Mouse (Mus musculus) adrenal gland, postnatal 25 days (tissue): Measurements from ENCODE around the gene Fam131b. TPM values are rescaled to one million over a fixed set of nuclear protein-coding genes. Genes with fewer than 3 reads are reported as not detected.

Experiments used
- DNase-seq: peaks from one replicate; pipeline ENCODE4 v3.0.0; 2021; ENCODE audit warnings: mixed read lengths
- long read RNA-seq: library from polyadenylated mRNA; stranded (forward); transcript quantifications from one replicate; pipeline ENCODE4 v2.0.0, GENCODE M21; 2021
- total RNA-seq: library from RNA; stranded (reverse); gene quantifications from 2 replicates; pipeline ENCODE4 v1.2.3, GENCODE M21; 2021

The Fam131b gene
- total RNA-seq: 0.24 TPM in 1 of 2 replicates, not detected in the other
- long read RNA-seq: 0 reads

DNA sequence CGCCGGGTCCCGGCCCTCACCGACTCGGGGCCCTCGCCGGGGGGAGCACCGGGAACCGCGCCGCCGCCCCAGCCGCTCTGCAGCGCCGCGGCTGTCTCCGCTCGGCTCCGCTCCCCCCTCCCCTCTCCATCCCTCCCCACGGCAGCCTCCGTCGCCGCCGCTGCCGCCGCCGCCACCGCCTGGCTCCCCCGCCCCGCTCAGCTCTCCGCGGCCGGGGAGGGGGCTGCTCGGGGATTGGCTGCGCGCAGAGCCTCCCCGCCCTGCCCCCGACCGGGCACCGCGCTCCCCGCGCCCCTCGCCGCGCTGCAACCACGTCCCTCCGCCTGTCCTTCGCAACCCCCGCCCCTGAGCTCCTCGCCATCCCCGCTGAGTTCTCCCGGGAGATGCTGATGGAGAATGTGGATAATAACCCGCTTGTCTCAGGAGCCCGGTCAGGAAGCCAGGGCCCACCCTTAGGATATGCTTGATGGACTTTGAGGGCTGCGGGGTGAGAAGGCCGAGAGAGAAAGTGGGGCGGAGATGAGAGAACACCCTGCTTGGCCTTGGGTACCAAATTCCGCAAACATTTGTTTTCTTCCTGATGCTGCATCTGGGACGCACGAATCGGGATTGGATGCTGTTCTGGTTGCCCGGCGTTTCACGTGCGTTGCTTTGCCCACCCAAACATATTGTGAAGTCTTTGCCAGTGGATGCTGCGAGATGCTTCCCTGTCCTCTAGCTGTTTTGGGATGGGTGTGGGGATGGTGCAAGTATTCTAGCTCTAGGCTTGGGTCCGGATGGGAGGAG, at the start of gene Fam131b:
Gene Fam131b (minus strand): TSS at position 162 of the 786 bp plus-strand sequence.
- peak; percentile 15 for DNase-seq

DNA sequence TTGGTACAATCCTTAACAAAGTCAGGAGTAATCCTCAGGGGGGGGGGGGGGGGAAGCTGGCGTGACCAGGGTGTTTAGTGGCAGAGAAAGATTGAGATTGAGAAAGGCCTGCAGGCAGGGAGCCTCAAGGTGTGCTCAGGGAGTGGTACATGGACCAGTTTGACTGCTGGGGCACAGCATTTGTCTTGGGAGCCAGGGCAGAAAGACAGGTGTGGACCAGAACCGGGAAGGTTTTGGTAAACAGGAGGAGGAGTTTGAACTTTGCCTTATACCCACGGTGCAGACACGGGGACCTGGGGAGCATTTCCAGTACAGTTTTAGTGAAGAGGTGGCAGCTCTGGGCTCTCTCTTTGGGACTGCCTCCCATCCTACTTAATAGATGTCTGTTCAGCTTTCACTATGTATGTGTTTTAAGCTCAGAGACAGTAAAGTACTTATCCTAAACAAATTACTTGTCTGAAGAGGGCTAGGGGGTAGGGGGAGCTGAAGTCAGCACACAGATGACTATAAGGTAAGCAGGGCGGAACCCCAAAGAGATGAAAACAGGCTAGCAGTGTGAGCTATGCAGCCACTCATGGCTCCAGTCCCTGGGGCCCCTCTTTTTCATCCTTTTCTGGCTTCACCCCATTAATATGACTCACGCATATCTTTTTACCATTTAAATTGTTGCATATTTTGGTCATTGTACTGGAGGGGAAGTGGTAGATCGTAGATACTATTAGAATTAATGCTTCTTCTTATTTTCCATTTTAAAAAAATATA, 49.4 kb upstream of the Fam131b start:
- DNase-seq: no peak

DNA sequence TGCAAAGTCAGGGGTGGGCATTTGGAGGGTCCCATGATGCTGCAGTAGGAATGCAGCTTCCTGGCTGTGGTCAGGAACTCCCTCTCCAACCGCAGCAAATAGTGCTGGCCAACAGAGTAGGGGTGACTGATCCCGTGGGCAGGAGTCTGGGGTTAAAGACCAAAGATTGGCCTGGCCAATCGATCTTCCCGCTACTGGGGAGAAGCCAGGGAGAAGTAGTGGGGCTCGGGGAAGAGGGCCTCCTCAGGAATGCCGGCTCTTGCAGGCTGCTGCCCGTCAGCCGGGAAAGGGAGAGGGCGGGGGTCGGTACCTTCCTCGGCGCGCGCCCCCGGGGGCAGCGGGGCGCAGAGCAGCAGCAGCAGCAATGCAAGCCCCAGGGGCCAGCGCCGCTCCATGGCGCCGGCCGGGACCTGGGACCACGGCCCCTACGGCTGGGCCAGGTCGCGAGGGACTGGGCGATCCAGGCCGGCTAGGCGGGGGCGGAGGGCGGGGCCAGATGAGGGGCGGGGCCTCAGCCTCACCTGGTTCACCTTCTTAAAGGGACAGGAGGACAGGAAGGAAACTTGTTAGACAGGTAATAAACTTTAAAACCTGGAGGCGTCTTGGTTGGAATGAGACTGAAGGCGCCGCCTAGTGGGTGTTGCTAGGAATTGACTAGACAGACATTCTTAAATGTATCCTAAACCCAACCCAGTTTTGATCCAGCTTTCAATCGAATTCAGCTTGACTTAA, 48.5 kb upstream of the Fam131b start, which contains the start of gene Epha1:
Gene Epha1 (minus strand): TSS at position 453 of the 732 bp plus-strand sequence.
- DNase-seq: peak; percentile 59

DNA sequence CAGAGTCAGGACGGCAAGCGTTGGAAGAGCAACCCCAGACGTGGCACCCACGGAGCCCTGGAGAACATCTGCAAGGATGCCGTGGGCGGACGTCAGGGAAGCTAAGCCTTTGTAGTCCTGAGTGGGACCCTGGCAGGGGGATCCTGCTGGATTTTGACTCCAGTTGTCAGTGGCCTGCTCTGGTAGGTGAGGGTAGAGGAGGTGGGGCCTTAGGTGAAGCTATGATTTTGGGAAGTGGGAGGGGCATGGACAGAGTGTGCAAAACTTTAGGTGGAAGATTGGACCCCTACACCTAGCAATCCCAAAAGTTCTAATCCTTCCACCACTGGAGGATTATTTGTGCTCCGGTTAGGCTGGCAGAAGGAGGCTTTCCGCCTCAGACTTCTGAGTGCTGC, 48.0 kb upstream of the Fam131b start:
- DNase-seq: no peak

DNA sequence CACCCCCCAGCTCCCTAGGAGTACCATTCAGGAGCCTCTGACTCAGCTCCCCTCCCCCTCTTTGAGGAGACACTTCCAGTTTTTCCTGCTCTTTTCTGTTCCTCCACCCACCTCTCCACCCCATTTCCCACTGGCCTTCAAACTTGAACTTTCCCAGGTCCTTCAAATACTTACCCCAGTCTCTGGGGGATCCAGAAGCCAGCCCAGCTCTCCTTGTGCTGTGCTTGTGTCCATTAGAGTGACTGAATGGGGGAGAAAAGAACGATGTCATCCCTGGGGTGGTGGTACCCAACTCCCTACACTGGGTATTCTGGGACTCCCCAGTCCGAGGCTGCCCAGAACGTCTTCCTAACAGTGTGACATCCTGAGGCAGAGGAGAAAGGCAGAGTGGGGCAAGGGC, 47.6 kb upstream of the Fam131b start:
- DNase-seq: no peak

DNA sequence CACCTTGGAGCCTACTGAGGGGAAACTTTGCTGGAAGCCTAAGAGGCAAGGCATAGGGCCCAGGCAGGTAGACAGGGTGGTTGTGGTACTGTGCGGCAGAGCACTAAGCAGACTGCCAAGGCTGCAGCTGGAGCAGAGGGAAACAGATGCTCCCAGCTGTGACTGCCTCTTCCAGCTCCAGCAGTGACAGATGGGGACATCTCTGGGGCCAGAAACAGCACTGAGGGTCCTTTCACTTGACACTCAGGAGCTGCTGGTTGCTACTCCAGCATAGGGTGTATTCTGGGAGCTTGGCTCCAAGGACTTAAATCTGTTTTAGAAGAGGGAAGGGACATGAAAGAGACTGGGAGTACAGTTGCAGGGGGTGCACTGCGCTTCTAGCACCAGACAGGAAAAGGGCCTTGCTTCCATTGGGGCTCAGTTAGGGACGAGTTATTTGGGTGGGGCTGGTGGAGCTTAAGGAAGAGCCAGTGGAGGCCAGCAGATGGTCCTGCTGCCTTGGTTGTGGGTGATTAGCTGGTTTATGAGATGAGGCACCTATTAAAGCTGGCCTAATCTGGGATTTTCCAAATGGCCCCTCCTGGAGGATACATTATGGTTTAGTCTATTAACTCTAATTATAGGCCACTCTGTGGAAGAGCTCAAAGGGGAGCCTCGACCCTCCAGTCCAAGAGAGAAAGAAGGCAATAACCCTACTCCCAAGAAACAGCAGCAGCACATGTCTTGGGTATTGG, 46.4 kb upstream of the Fam131b start:
- no peak for DNase-seq

DNA sequence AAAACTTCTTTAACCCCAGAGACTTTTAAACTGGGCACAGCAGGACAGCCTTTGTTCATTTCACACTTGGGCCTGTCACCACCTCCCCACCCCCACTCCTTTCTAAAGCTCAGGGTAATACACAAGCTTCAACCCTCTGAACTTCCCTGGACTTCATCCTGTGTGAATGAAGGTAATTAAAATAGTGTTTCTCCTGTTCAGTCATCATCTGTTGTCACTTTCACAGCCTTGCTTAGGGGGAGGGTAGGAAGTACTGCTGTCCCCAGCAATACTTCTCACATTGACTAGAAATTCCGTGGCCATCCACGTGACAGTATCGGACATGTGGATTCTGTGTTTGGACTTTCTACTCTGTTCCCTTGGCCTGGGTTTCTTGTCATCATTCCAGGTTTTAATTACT, 45.4 kb upstream of the Fam131b start:
- DNase-seq: no peak

DNA sequence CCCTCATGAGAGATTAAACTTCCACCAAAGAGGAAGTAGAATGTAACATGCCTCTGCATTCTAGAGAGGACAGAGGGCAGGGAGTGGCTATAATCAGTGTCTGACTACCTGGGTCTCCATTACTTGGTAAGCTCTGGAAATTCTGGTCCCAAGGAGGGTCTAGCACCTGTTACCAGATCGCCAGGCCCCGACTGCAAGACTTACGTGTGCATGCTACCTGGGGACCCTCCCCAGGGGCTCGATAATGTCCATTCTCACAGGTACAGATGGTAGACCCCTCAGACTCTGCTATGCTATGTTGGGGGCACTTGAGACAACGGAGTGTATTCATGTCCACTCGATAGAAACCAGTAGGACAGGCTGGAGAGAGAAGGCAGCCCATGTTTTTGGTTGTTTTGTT, 40.8 kb upstream of the Fam131b start:
- no peak for DNase-seq

DNA sequence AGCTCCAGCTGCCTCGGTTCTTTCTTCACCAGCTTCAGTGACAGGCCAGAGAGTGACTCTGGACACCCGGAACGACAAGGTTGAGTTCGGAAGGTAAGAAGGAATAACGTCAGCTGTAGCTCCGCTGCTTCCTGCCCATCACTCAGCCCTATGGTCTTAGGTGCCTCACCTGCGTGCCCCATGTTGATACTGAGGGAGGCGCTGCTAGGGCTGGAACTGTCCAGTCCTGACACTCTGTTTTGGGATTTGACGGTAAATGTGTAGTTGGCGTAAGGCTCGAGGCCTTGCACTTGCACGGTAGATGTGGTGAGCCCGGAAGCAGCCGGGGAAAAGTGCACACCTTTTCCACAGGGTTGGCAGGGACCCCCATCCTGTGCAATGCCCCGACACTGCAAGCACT, 40.2 kb upstream of the Fam131b start:
- DNase-seq: no peak

DNA sequence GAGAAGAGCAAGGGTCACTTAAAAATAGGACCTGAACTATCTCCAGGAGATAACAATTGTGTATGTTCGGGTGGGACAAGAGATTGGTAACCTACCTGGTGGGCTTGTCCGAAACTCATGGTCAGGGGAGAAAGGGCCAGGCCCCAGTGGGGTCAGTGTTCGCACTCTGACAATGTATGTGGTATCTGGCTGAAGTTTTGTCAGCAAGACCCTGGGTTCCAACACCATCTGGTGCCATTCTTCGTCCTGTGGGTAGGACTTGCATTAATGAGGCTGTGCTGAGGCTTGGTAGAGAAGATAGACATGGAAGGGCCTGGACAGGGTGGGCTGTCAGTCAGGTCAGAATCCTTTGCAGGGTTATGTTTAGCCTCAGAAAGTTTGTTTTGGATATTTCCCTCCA, 39.6 kb upstream of the Fam131b start:
- DNase-seq: no peak

DNA sequence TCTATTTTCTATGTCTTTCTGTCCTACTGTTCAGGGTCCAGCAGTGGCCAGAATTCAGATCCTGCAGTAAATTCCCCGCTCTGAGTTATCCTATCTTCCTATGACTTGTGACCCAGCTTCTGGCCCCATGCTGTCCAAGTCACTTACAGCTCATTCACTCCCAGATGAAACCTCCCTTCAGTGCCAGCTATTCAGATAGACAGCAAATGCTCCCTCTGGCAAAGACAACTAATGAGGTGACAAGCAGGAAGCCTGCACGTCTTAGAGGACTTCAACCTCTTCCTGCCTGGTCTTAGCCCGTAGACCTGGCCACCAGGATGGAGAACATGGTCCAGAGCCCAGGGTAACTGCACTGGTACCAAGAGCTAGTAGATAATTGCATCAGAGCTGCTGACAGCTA, 38.5 kb upstream of the Fam131b start:
- no peak for DNase-seq

DNA sequence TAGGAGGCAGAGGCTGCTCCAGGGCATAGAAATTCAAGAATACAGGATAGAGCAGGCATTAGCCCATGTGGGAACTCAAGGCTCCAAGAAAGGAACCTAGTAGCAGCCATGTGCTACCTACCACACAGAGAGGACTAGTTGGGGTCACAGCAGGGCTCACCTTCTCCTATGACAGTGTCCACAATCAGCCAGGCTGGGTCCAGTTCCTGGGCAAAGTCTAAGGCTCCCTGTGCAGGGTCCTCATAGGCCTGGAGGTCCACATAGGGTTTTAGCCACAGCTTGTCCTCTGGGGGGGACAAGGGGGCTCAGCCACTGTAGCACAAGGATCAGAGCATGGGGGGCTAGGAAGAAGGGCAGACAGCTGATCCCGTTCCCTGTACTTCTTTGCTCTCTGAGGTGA, 38.1 kb upstream of the Fam131b start:
- no peak for DNase-seq

DNA sequence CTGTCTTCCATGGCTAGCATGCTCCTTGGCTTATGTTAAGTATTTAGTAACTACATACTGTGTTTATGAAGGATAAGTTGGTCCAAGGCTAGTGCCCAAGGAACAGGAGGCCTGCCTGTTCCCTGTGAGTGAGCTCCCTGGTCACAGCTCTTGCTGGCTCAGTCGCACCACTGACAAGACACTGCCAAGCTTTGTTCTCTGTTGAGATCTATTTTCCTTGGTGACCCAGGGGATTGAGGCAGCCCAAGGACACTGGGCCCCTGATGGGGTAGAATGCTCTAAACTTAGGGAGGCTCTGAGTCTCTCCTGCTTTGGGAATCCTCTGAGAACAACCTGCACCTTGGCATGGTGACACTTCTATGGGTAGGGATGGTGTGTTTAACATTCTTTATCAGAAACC, 37.6 kb upstream of the Fam131b start:
- DNase-seq: no peak

DNA sequence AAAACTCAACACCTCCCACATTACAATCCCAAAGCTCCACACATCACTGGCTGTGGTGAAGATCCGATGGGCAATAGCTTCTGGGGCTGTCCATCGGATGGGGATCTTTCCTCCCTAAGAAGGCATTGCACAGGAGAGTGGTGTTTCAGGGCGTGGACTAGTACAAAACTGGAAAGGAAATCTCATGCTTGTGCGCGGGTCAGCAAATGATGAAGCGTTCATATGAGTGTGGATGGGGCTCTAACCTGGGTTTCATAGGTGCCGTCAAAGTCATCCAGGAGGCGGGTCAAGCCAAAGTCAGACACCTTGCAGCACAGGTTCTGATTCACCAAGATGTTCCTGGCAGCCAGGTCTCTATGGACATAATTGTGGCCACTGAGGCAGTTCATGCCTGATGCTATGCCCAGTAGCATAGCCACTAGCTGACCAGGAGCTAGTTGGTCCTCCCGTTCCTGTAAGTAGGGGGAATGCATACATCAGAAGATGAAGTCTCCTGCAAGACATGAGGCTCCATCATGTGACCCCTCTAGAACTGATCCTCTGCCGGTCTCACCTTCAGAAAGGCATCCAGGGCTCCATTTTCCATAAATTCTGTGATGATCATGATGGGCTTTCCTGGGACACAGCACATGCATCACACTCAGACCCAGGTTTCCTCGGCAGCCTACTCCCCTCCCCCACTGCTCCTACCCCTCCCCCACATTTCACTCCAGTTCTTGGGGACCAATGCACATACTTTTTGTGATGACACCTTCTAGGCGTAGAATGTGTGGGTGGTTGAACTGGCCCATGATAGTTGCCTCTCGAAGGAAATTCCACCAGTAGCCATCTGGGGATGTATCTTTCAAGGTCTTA, 36.8 kb upstream of the Fam131b start:
- DNase-seq: no peak

DNA sequence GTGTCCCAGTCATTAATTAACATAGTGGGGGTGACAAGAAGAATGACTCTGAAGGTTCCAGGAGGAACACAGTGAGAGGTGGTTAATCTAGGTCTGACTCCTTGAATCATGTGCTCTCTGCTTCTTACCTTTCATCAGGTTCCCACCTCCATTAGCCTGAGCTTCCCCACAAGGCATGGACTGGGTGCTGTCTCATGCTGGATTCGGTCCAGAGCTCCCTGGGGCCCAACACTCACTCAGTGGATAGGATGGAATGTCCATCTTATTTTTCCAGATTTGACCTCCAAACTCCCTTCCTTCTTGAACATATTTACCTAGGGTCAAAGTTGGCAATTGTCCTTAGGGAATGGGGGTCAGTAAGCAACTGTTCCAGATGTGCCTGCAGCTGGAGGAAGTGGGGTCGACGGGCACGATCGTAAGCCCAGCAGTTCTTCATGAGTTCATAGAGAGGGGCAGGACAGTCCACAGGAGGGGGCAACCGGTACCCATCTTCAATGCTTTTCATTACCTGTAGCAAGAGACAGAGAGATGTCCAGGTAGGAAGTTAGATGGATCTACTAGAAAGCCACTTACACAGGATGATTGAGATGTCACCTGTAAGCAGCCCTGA, 35.9 kb upstream of the Fam131b start:
- DNase-seq: no peak

DNA sequence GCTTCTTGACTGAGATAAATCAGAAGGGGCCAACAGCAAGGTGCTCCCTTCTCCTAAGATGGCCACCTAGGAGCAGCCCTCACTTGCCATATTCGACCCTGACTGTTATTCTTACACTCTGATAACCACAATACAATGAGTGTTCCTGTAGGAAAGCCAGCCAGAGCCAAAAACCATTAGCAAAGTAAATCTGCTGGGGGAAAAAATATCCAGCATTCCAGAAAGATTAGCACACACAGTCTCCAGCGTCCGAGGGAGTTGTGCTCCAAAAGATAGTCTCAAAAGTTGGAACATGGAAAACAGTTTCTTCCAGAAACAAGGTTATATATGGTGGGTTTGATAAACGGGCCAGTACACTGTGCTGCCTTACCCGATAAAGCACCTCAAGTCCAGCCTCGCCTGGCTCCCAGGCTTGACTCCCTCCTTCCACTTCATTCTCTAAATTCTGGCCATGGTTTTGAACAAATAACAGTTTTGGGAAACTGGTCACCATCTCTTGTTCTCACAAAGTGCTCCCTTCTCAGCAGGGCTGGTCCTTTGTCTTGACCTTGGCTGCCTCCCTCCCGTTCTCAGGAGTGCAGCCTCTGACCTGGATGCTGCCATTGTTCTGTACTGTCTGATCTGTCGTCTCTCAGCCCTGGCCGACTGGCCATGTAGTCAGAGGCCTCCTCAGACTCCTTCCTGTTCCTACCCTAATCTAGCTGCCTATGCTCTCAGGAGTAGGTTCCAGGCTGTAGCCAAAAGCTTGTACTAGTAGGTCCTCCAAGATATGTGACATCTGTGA, 35.1 kb upstream of the Fam131b start:
- no peak for DNase-seq

DNA sequence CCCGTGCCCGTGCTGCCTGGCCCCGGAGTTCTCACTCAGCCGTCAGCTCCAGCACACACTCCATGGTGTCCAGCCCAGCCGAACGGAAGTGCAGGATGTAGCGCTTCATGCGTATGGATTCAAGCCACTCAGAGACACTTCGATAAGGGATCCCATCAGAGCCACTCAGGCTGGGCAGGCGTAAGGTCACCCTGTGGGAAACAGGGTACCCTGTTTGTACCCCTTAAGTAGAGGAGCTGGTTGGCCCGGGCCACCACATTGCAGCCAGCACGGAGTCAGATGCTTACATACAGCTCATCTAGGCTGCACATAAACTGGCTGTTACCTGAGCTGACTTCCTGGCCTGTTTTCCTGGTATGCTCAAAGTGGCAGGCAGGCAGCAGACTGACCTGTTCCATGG, 34.5 kb upstream of the Fam131b start:
- DNase-seq: no peak

DNA sequence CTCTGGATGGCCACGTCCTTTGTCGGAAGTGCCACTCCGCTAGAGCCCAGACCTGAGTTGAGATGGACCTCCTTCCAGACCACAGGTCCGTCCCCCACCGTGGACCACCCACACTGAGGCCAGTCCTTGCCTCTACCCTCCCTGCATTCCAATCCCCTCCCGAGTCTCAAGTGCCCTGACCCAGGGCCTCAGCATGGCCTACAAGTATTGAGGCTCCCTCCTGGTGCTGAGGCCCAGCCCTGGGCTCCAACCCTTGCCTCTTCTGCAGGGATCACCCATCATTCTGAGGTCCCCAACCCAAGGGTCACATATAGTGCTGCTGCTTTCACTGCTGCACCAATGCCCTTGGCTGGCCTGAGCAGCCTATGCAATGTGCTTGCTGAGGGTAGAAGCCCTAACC, 33.5 kb upstream of the Fam131b start:
- DNase-seq: no peak

DNA sequence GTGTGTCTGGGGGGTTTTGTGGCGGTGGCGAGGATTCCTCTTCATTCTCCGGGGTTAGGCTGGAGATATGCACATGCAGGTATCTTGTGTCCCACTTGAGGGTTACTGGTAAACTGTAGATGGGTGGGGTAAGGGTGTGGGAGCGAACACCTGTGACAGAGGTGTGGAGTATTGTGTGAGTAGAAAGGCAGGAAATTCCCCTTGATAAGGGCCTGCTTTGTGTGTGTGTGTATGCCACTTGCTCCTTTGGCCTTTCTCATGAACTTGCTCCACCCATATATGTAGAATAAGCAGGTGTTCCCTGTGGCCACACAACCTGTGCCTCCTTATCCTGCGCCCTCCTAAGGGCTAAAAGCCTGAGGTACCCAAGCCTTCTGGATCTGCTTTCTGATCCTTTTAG, 32.5 kb upstream of the Fam131b start:
- no peak for DNase-seq
